Mouse (Mus musculus) lung, postnatal 0 days (tissue): ENCODE measurements around the gene Acat2. TPM values are rescaled to one million over a fixed set of nuclear protein-coding genes. Genes with fewer than 3 reads are reported as not detected.
"Not testable (repeated sequence)": the region's sequence is repeated elsewhere in the genome, so short reads cannot be mapped to it uniquely, and the experiment has no call there.

Source experiments
- ATAC-seq: fragments of 200-750 bp; cut with Nextera tagmentation; 2 replicates; pipeline ENCODE4 v1.8.0; 2017; ENCODE audit warnings: moderate library complexity
- DNase-seq: peaks from one replicate; pipeline ENCODE4 v3.0.0-alpha.2; 2016; ENCODE audit warnings: low spot score
- H3K27ac ChIP-seq: fragments of 300-500 bp; sonication (generic); 2 replicates; pipeline ENCODE4 v1.5.1; 2014; ENCODE audit warnings: antibody characterized with exemption, mild to moderate bottlenecking, low read length, mixed read lengths
- H3K27me3 ChIP-seq: fragments of 300-500 bp; sonication (generic); replicated peaks from 2 replicates; pipeline ENCODE4 v1.6.1; 2014; ENCODE audit warnings: low read length, mixed read lengths; ENCODE audit not compliant: insufficient read depth
- H3K36me3 ChIP-seq: fragments of 300-500 bp; sonication (generic); 2 replicates; pipeline ENCODE4 v1.6.1; 2014; ENCODE audit warnings: low read length, mixed read lengths; ENCODE audit not compliant: insufficient read depth
- H3K4me1 ChIP-seq: fragments of 300-500 bp; sonication (generic); 2 replicates; pipeline ENCODE4 v1.6.1; 2014; ENCODE audit warnings: antibody characterized with exemption, low read depth, low read length, mixed read lengths; ENCODE audit not compliant: insufficient read depth
- H3K4me2 ChIP-seq: fragments of 300-500 bp; sonication (generic); replicated peaks from 2 replicates; pipeline ENCODE4 v1.6.1; 2014; ENCODE audit warnings: low read depth, mild to moderate bottlenecking, low read length, moderate library complexity, mixed read lengths
- H3K4me3 ChIP-seq: fragments of 300-500 bp; sonication (generic); 2 replicates; pipeline ENCODE4 v1.5.1; 2014; ENCODE audit warnings: low read depth, low read length
- H3K9ac ChIP-seq: fragments of 300-500 bp; sonication (generic); replicated peaks from 2 replicates; pipeline ENCODE4 v1.6.1; 2014; ENCODE audit warnings: low read depth, mild to moderate bottlenecking
- H3K9me3 ChIP-seq: fragments of 300-500 bp; sonication (generic); 2 replicates; pipeline ENCODE4 v1.6.1; 2016; ENCODE audit warnings: low read length, mixed read lengths
- CTCF ChIP-seq: IDR thresholded peaks from 2 replicates; pipeline ENCODE4 v1.5.1; 2016; ENCODE audit warnings: antibody characterized with exemption, mild to moderate bottlenecking
- EP300 ChIP-seq: IDR thresholded peaks from 2 replicates; pipeline ENCODE4 v1.6.1; 2016; ENCODE audit warnings: antibody characterized with exemption, mild to moderate bottlenecking, control low read depth
- WGBS: fragments of 180-500 bp; shearing (Covaris S2); extraction: QIAGEN DNeasy Blood & Tissue Kit; methylation state at CpG from one replicate; pipeline ENCODE4 v1.1.7; 2014; 5-methylcytosine and 5-hydroxymethylcytosine counted together
- polyA plus RNA-seq: library from polyadenylated mRNA; unstranded; fragments of >200 nt; fragmentation: Nextera tagmentation; extraction: Ambion mirVana; gene quantifications from 2 replicates; pipeline ENCODE4 v1.2.1, GENCODE M21; 2015

Acat2 gene
- polyA plus RNA-seq, 1 experiment from 2014 or later = 42.8 TPM

DNA sequence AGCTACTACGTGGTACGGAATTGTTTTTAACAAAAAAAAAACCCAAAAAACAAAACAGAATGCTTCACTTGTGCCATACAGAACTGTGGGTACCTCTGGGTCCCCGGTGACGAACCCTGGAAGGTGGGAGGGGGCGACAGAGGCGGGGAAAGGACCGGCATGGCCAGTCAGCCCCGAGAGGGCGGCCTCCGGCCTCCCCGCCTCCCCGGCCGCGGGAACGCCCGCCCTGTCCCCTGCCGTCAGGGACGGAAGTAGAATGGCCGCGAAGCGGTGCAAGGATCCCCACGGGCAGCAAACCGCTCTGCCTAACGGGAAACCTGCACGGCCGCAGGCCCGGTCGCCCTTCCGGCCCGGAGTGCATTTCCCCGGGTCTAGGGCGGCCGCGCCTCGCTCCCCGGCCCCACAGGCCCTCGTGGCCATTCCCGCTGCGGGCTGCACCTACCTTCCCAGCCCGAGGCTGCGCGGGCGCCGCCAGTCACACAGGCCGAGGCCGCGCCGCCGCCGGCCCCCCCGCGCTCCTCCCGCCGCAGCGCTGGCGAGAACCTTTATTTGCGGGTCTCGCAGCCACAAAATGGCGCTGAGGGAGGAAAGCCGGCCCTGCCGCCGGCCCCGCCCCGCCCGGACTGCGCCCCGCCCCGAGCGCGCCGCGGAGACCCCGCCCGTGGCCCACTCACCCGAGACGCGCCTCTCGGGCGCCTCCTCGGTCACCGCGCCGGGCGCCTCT, 31.2 kb upstream of the Acat2 start:
- peak overlapping the region; percentile 100 for H3K27ac ChIP-seq
- H3K4me1 ChIP-seq = no peaks in the 10 kb centered on the region; the same call in 1 of the 2 replicates
- no peaks in the 10 kb centered on the region for H3K27me3 ChIP-seq
- 2% methylated on average over 69 of the region's 84 CpGs for WGBS
- H3K4me3 ChIP-seq = peak overlapping the region; percentile 100
- peak overlapping the region; percentile 81 for H3K4me2 ChIP-seq
- H3K36me3 ChIP-seq = peaks cover 3% of the 10 kb centered on the region; the same call in 1 of the 2 replicates
- H3K9ac ChIP-seq = peak overlapping the region; percentile 100
- TF ChIP-seq EP300 = no peak
- TF ChIP-seq CTCF = no peak
- peak; percentile 93 for DNase-seq
- peak; percentile 96 for ATAC-seq
- H3K9me3 ChIP-seq = no peaks in the 10 kb centered on the region

GRCm38 (mm10) chr17:12991194-12991634, 30.7 kb upstream of the Acat2 start:
- peak; percentile 48 for DNase-seq
- Histone ChIP-seq H3K4me2 (peak overlapping the region; percentile 81), H3K27me3 (no peaks in the 10 kb centered on the region), H3K36me3 (peaks cover 3% of the 10 kb centered on the region; the same call in 1 of the 2 replicates), H3K4me3 (peak overlapping the region; percentile 100), H3K27ac (peak overlapping the region; percentile 100), H3K4me1 (no peaks in the 10 kb centered on the region; the same call in 1 of the 2 replicates), H3K9me3 (no peaks in the 10 kb centered on the region), H3K9ac (peak overlapping the region; percentile 100)
- 1% methylated on average over 12 of the region's 12 CpGs for WGBS
- no peak for ATAC-seq
- TF ChIP-seq EP300 (no peak), CTCF (no peak)

DNA sequence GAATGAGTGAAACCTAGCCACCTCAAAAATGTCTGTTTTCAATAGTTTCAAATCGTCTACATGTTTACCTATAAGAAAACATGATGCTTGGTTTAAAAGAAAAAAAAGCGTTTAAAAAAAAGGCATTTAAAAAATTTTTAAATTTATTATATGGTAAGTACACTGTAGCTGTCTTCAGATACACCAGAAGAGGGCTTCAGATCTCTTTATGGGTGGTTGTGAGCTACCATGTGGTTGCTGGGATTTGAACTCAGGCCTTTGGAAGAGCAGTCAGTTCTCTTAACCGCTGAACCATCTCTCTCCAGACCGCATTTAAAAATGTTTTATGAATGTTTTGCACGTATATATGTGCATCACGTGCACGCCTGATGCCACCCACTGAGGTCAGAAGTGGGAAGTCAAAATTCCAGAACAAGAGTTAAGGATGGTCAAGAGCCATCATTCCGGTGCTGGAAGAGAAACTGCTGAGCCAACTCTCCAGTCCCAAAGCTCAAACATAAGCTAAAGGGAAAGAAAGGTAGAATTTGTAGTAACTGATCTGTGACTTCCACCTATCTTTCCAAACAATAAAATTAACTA, 30.1 kb upstream of the Acat2 start:
- peak; percentile 50 for DNase-seq
- Histone ChIP-seq H3K27me3 (no peaks in the 10 kb centered on the region), H3K9ac (peak overlapping the region; percentile 100), H3K4me2 (peak overlapping the region; percentile 81), H3K27ac (peak overlapping the region; percentile 100), H3K36me3 (peaks cover 3% of the 10 kb centered on the region; the same call in 1 of the 2 replicates), H3K9me3 (no peaks in the 10 kb centered on the region), H3K4me1 (no peaks in the 10 kb centered on the region; the same call in 1 of the 2 replicates), H3K4me3 (peak overlapping the region; percentile 100)
- TF ChIP-seq EP300 (no peak), CTCF (no peak)
- ATAC-seq = no peak
- 34% methylated on average over 8 of the region's 8 CpGs for WGBS

GRCm38 (mm10) chr17:12988096-12988495, 27.5 kb upstream of the Acat2 start:
- not testable (repeated sequence) for H3K9me3 ChIP-seq, H3K9ac ChIP-seq, H3K27me3 ChIP-seq, H3K4me3 ChIP-seq, ATAC-seq, H3K4me2 ChIP-seq, H3K27ac ChIP-seq, DNase-seq, H3K4me1 ChIP-seq
- 96% methylated on average over 8 of the region's 8 CpGs for WGBS
- peaks cover 16% of the 10 kb centered on the region; the same call in 1 of the 2 replicates for H3K36me3 ChIP-seq
- peak; percentile 38; the same call in 1 of the 2 replicates for TF ChIP-seq CTCF

GRCm38 (mm10) chr17:12983988-12984387, 23.4 kb upstream of the Acat2 start:
- no peak overlapping the region for H3K4me3 ChIP-seq
- no peaks in the 10 kb centered on the region for H3K4me1 ChIP-seq
- H3K9me3 ChIP-seq = no peaks in the 10 kb centered on the region
- 50% methylated on average over 2 of the region's 2 CpGs for WGBS
- no peak overlapping the region for H3K4me2 ChIP-seq
- no peak overlapping the region for H3K27ac ChIP-seq
- H3K9ac ChIP-seq = no peak overlapping the region
- no peak for ATAC-seq
- DNase-seq = no peak
- H3K36me3 ChIP-seq = peaks cover 27% of the 10 kb centered on the region
- no peaks in the 10 kb centered on the region for H3K27me3 ChIP-seq
- no peak for TF ChIP-seq CTCF
- no peak for TF ChIP-seq EP300

- peaks cover 33% of the 10 kb centered on the region for H3K36me3 ChIP-seq
- no peak overlapping the region for H3K4me3 ChIP-seq
- no peaks in the 10 kb centered on the region for H3K27me3 ChIP-seq
- TF ChIP-seq EP300 = no peak
- no peak for TF ChIP-seq CTCF
- DNase-seq (no peak), ATAC-seq (no peak)
- no peak overlapping the region for H3K9ac ChIP-seq
- no peak overlapping the region for H3K4me2 ChIP-seq
- no peak overlapping the region for H3K27ac ChIP-seq
- no peaks in the 10 kb centered on the region for H3K9me3 ChIP-seq
- 88% methylated on average over 1 of the region's 1 CpGs for WGBS
- H3K4me1 ChIP-seq = no peaks in the 10 kb centered on the region
These were observed 18.0 kb upstream of the Acat2 start for GRCm38 (mm10) chr17:12978546-12978945.
